Mouse (Mus musculus) cerebellum, adult 2 months (tissue): ENCODE data around the gene Mettl1.

Experiments used
- CTCF ChIP-seq: fragments of 200-500 bp; IDR thresholded peaks from 2 replicates; pipeline ENCODE4 v1.5.1; 2011; ENCODE audit warnings: low read depth, mild to moderate bottlenecking, control low read depth, low read length, moderate library complexity, borderline replicate concordance; ENCODE audit not compliant: insufficient read depth
- POLR2A ChIP-seq: fragments of 200-500 bp; IDR thresholded peaks from 2 replicates; pipeline ENCODE4 v1.6.1; 2011; ENCODE audit warnings: low read length, control low read depth, borderline replicate concordance; ENCODE audit not compliant: insufficient read depth

- TF ChIP-seq POLR2A (no peak), CTCF (no peak)
These were observed 38.4 kb upstream of the Mettl1 start for GRCm38 (mm10) chr10:127002765-127003164.
